Mouse (Mus musculus) ES-Bruce4 (cell line): ENCODE data around the gene Insr. TPM values are rescaled to one million over a fixed set of nuclear protein-coding genes. Genes with fewer than 3 reads are reported as not detected.

Source experiments
- H3K27ac ChIP-seq: 2 replicates; pipeline ENCODE4 v1.5.1; 2012; ENCODE audit warnings: low read length, inconsistent platforms; ENCODE audit not compliant: insufficient read depth
- H3K27me3 ChIP-seq: 2 replicates; pipeline ENCODE4 v1.6.1; 2012; ENCODE audit warnings: mild to moderate bottlenecking, low read length, inconsistent platforms; ENCODE audit not compliant: control insufficient read depth, poor library complexity, insufficient read depth, severe bottlenecking
- H3K36me3 ChIP-seq: 2 replicates; pipeline ENCODE4 v1.6.1; 2012; ENCODE audit warnings: inconsistent platforms, mild to moderate bottlenecking, low read length, moderate library complexity; ENCODE audit not compliant: control insufficient read depth, poor library complexity, insufficient read depth, severe bottlenecking
- H3K4me1 ChIP-seq: one replicate; pipeline ENCODE4 v1.8.1; 2011; ENCODE audit warnings: low read length; ENCODE audit not compliant: control insufficient read depth, insufficient read depth
- H3K4me3 ChIP-seq: 2 replicates; pipeline ENCODE4 v1.5.1; 2011; ENCODE audit warnings: low read depth, mild to moderate bottlenecking, low read length
- H3K9ac ChIP-seq: 2 replicates; pipeline ENCODE4 v1.6.1; 2012; ENCODE audit warnings: low read depth, mild to moderate bottlenecking, inconsistent platforms; ENCODE audit not compliant: poor library complexity, severe bottlenecking
- H3K9me3 ChIP-seq: replicated peaks from 2 replicates; pipeline ENCODE4 v1.6.1; 2012; ENCODE audit warnings: mild to moderate bottlenecking, low read length, inconsistent platforms; ENCODE audit not compliant: control insufficient read depth, poor library complexity, insufficient read depth, severe bottlenecking
- CTCF ChIP-seq: IDR thresholded peaks from one replicate; pipeline ENCODE4 v1.8.1; 2011; ENCODE audit warnings: low read depth, low read length
- EP300 ChIP-seq: IDR thresholded peaks from 2 replicates; pipeline ENCODE4 v1.6.1; 2011; ENCODE audit warnings: low read depth, low read length; ENCODE audit not compliant: insufficient read depth
- POLR2A ChIP-seq: IDR thresholded peaks from one replicate; pipeline ENCODE4 v1.8.1; 2011; ENCODE audit warnings: low read length; ENCODE audit not compliant: insufficient read depth
- polyA plus RNA-seq: library from polyadenylated mRNA; stranded (reverse); fragments of >200 nt; gene quantifications from 2 replicates; pipeline ENCODE4 v1.2.4, GENCODE M21; 2011; ENCODE audit warnings: low read depth; ENCODE audit not compliant: missing spikeins, insufficient read depth, insufficient read length

Insr gene
- polyA plus RNA-seq, 1 experiment = 30.9 TPM

DNA sequence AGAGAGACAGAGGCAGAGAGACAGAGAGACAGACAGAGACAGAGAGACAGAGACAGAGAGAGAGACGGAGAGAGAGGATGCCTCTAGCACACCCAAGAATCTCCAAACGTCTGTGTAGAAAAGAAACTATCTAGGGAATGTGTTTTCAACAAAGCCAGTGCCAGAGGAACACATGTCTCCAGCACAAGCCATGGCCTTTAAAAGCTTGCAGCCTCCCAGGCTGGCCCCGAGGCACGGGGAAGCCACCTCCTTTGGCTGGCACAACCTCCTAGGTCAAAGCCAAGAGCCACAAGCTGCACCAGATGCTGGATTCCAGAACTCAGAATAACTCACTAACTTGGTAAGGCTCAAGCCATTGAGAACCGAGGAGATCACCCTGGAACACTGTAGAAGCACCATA lies 42.1 kb downstream of the Insr start:
- H3K27me3 ChIP-seq = no peaks in the 10 kb centered on the region
- no peak for TF ChIP-seq POLR2A
- no peak for TF ChIP-seq CTCF
- TF ChIP-seq EP300 = no peak
- no peak overlapping the region for H3K27ac ChIP-seq
- H3K9ac ChIP-seq = no peak overlapping the region
- H3K4me1 ChIP-seq = no peaks in the 10 kb centered on the region
- H3K9me3 ChIP-seq = no peaks in the 10 kb centered on the region
- H3K4me3 ChIP-seq = no peak overlapping the region
- H3K36me3 ChIP-seq = no peaks in the 10 kb centered on the region

DNA sequence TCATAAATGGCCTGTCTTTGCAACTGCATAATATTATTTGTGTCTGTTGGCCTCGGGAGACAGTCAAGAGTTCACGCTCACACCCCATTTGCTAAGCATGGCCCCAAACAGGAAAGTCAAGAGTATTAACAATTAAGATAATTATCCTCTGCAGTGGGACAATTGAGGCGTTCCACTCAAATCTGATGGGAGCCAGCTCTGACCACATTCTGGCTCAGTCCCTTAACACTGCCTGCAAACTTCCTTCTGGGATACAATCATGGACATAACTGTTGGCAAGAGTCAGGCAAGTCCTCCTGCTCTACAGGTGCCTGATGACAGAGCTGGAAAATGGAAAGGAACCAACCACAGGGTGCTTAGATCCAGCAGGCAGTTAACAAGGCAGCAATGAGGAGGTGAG lies 43.1 kb downstream of the Insr start:
- Histone ChIP-seq H3K9me3 (no peaks in the 10 kb centered on the region), H3K4me1 (no peaks in the 10 kb centered on the region), H3K4me3 (no peak overlapping the region), H3K9ac (no peak overlapping the region), H3K27ac (no peak overlapping the region), H3K36me3 (no peaks in the 10 kb centered on the region), H3K27me3 (no peaks in the 10 kb centered on the region)
- no peak for TF ChIP-seq CTCF

GRCm38 (mm10) chr8:3234569-3234968 lies 44.8 kb downstream of the Insr start:
- Histone ChIP-seq H3K9ac (no peak overlapping the region), H3K4me3 (no peak overlapping the region), H3K4me1 (no peaks in the 10 kb centered on the region), H3K27me3 (no peaks in the 10 kb centered on the region), H3K9me3 (no peaks in the 10 kb centered on the region), H3K27ac (no peak overlapping the region), H3K36me3 (no peaks in the 10 kb centered on the region)
- no peak for TF ChIP-seq EP300
- no peak for TF ChIP-seq CTCF
- no peak for TF ChIP-seq POLR2A

DNA sequence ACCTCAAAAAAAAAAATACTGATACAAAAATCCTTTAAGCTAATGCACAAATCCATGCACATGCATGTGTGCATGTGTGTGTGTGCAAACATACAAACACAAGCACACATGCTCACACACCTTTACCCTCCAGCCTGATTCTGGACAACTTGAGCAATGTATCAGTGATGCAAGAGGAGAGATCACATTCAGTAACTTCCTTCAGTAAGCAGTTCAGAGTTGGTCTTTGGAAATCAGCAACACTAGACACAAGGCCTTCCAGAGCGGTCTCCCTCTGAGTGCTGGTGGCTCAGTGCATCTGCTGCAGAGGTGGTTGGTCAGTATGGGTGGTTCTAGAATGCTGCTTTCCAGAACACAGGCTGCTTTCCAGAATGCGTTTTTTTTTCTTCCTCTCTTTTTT lies 46.8 kb downstream of the Insr start:
- no peaks in the 10 kb centered on the region for H3K9me3 ChIP-seq
- no peak overlapping the region for H3K4me3 ChIP-seq
- H3K9ac ChIP-seq = no peak overlapping the region
- no peaks in the 10 kb centered on the region for H3K4me1 ChIP-seq
- no peaks in the 10 kb centered on the region for H3K27me3 ChIP-seq
- H3K36me3 ChIP-seq = no peaks in the 10 kb centered on the region
- no peak overlapping the region for H3K27ac ChIP-seq
- no peak for TF ChIP-seq EP300
- TF ChIP-seq CTCF = no peak
- no peak for TF ChIP-seq POLR2A

DNA sequence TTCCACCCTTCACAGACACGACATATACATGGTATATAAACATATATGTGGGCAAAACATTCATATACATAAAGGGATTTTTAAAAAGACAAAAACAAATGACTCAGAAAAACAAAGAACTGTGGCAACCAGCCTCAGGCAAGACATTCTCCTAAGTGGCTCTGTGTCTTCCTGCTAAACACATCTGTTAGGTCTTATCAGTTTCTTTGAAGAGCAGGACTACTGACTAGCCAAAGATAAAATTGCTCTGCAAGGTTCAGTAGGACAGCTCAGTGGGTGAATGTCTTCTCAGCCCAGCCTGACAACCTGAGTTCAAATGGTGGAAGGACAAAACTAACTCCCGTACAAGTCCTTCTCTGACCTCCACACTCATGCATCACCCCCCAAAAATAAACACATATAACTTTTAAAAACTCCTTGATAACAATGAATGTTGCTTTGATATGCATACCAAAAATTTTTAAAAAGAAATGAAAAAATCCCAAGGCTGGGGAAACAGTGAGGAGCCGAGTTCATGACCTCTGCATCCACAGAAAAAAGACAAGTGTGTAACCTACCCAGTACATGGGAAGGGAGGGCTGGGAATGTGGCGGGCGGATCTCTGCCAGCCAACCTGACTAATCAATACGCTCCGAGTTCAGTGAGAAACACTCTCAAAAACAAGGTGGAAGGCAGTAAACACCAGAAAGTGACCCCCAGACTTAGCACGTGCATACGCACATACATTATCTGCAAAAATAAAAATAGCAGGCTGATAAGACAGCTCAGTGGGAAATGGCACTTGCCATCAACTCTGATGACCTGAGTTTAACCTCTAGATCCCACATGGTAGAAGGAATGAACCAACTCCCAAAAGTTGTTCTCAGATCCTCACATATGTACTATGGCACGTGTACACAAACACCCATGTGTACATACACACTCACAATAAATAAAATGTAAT lies 49.0 kb downstream of the Insr start:
- Histone ChIP-seq H3K4me3 (no peak overlapping the region), H3K9me3 (no peaks in the 10 kb centered on the region), H3K27ac (no peak overlapping the region), H3K4me1 (no peaks in the 10 kb centered on the region), H3K9ac (no peak overlapping the region), H3K36me3 (no peaks in the 10 kb centered on the region), H3K27me3 (no peaks in the 10 kb centered on the region)
- no peak for TF ChIP-seq CTCF
- no peak for TF ChIP-seq EP300
- no peak for TF ChIP-seq POLR2A

GRCm38 (mm10) chr8:3227423-3227822 lies 52.0 kb downstream of the Insr start:
- TF ChIP-seq CTCF (no peak), POLR2A (no peak), EP300 (no peak)
- no peaks in the 10 kb centered on the region for H3K4me1 ChIP-seq
- H3K27me3 ChIP-seq = no peaks in the 10 kb centered on the region
- no peak overlapping the region for H3K9ac ChIP-seq
- no peaks in the 10 kb centered on the region for H3K9me3 ChIP-seq
- no peaks in the 10 kb centered on the region for H3K36me3 ChIP-seq
- H3K27ac ChIP-seq = no peak overlapping the region
- no peak overlapping the region for H3K4me3 ChIP-seq
